Mouse (Mus musculus) adrenal gland, adult 18-20 months (tissue): ENCODE measurements around the gene Dock3. TPM values are rescaled to one million over a fixed set of nuclear protein-coding genes. Genes with fewer than 3 reads are reported as not detected.
"Not testable (repeated sequence)": the region's sequence is repeated elsewhere in the genome, so short reads cannot be mapped to it uniquely, and the experiment has no call there.

ENCODE experiments used
- DNase-seq, 2 experiments: peaks; one replicate each; pipeline ENCODE4 v3.0.0; 2021 to 2022; ENCODE audit warnings: low spot score in 2 of 2
- total RNA-seq, 2 experiments: library from RNA; stranded (reverse); gene quantifications; 1 replicate in 1 of 2; 2 replicates in 1 of 2; pipeline ENCODE4 v1.2.3; 2021

Gene Dock3
- total RNA-seq, 2 experiments from 2014 or later = 3.1 to 3.7 TPM

- no peak for DNase-seq
Observed at GRCm38 (mm10) chr9:107260429-107260828, 28.7 kb upstream of the Dock3 start.

- DNase-seq = no peak
Observed at GRCm38 (mm10) chr9:107259571-107259970, 27.9 kb upstream of the Dock3 start.

DNA sequence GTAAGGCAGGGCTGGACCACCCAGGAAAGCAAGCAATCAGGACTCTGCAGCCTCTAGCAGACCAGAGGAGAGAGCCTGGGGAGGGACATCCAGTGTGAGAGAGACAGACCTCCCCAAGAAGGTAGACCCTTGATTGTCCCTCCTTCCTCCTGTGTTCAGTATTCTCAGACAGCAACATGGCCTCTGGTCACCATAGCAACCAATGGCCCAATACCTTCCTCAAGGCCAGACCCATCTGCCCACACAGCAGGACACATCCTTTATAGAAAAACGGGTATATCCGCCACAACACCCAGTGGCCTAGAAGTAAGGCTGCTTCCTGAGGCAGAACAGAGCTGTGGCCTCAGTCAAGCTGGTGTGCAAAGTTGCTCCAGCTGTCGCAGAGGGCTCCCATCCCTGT is 23.9 kb upstream of the Dock3 start:
- no peak for DNase-seq

GRCm38 (mm10) chr9:107254925-107255324 is 23.2 kb upstream of the Dock3 start:
- no peak for DNase-seq

DNA sequence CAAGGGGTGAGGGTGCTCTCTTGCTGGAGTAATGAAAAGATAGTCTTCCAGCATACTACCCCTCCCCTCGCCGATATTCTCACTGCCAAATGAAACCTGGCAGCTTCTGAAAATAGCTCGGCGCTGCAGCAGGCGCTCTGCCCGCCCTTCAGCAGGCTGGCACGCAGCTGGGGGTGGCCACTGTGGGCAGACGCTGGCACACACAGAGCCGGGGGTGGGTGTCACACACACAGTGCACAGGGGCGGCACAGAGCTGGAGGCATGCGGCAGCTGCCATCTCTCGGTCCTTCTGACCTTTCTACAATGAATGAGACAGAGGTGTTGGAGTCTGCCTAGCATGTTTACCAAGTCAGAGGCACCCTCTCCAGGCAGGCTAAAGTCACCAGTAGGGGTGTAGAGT is 22.8 kb upstream of the Dock3 start:
- no peak for DNase-seq

- no peak for DNase-seq
Observed at GRCm38 (mm10) chr9:107252164-107252563, 20.5 kb upstream of the Dock3 start.

GRCm38 (mm10) chr9:107250416-107251337 is 19.0 kb upstream of the Dock3 start:
- no peak for DNase-seq

DNA sequence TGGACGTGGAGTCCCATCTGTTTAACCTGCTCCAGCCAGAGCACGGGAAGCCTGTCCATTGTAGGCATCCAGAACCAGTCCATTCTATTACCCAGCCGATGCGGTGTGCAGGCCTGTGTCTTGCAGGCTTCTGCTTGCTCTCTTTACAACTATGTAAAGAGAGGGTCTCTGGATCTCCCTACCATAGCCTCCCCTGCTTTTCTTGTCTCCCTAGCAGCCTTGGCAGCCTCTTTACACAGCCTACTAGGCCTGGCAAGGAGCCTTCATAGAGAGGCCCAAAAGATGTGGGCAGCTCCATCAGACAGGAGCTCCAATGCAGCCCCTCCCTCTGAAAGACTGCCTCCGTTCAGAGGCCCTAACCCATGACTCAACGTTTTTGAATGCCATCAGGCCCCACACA is 17.4 kb upstream of the Dock3 start:
- DNase-seq = no peak

DNA sequence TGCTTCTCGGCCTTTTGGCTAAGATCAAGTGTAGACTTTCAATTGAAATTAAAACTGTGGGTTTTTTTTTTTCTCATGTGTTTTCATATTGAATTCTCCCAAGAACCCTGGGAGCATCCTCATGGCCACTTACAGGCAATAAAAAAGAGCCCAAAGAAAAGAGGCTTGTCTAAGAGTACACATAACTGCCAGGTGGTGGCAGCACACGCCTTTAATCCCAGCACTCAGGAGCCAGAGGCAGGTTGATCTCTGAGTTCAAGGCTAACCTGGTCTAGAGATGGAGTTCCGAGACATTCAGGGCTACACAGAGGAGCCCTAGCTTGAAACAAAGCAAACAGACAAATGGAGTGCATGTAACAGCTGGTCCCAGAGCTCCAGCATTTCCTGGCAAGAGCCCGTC is 14.5 kb upstream of the Dock3 start:
- no peak for DNase-seq

- no peak for DNase-seq
Observed at GRCm38 (mm10) chr9:107245311-107245710, 13.6 kb upstream of the Dock3 start.

DNA sequence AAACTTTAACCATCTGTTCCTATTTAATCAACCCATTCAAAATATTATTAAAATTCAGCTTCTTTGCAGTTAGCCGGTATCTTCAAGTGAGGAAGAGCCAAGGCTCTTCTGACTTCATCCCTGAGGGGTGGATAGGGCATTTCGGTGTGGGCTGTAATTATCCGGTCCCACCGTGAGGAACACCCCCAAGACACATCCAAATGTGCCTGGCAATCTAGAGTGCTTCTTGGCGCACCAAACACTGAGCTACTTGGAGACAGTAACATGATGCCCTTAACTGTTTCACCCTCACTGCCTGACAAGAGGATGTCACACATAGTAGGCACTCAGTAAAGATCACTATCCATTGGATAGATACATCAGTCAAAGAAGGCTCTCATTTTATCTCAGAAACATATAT is 4.4 kb upstream of the Dock3 start:
- DNase-seq = no peak

DNA sequence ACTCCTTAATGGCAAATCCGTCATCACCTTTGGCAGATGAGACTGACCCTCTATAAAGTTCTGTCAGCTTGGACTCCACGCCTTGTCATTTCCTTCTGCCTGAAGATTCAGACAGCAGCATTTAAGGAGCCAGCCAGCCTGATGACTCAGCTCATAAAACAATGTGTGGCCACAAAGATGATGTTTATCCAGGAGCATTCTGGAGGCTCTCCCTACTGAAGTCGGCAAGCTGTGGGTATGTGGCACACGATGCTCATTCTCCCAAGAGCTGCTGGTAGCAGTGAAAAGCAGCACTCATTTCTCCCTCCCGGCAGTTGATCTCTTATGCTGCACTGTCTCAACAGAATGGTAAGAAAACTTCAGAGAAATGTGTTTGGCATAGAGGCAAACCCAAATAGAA is 3.6 kb upstream of the Dock3 start:
- DNase-seq = no peak

DNA sequence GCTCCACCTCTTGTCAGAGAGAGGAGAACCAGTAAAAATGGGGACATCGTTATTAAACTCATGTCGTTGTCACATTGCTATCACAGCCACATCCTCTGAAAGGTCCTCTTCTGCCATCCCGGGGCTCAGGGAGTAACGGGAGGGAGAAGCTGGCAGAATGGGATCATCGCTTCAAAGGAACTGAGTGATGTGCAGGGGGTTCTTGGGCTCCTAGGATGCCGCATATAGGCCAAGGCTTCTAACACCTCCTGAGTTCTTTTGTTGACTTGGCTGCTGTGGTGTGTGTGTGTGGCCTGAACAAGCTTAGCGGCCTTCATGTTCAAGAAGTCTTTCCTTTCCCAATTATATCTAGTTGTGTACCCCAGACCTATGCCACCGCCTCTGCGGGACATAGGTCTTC is 431 bp upstream of the Dock3 start:
- DNase-seq = no peak

GRCm38 (mm10) chr9:107230991-107231538 is 644 bp downstream of the Dock3 start:
- DNase-seq = peak; percentile 38 to 46

GRCm38 (mm10) chr9:107224597-107224996 is 7.1 kb downstream of the Dock3 start:
- no peak for DNase-seq

DNA sequence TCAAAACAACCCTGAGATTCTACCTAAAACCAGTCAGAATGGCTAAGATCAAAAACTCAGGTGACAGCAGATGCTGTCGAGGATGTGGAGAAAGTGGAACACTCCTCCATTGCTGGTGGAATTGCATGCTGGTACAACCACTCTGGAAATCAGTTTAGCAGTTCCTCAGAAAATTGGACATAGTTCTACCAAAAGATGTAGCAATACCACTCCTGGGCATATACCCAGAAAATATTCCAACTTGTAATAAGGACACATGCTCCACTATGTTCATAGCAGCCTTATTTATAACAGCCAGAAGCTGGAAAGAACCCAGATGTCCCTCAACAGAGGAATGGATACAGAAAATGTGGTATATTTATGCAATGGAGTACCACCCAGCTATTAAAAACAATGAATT is 56.9 kb downstream of the Dock3 start:
- DNase-seq = not testable (repeated sequence)

DNA sequence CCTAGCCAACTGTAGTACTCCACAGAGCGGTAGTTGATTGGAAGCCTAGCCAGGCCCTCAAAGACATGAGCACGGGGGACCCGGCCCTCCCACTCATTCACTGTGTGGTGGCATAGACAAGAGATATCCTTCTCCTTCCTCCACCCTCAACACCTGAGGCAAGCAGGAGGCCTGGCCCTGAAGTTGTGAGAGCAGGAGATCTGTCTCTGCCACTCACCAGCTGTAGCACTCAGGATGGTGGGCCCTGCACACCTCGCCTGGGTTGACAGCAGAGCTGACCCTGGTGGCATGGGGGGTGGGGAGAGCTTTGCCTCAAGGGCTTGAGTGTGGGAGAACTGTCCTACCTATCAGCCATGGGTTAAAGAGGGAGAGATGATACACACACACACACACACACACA is 65.9 kb downstream of the Dock3 start:
- DNase-seq = no peak

DNA sequence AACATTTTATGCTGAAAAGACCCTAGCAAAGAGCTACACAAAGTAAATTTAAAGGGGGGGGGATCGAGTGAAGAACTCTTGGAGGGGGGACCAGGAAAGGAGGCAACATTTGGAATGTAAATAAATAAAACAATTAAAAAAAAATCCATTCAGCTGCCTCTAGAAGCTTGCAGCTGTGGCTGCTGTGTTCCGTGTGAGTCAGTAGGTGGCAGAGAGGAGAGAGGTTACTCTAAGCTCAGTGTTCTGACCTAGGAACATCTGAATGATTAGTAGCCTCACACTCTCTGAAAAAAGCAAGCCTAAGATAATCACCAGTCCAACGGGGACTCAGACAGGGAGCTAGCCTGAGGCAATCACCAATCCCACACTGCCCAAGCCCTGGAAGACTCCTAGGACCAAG is 66.9 kb downstream of the Dock3 start:
- DNase-seq = no peak

DNA sequence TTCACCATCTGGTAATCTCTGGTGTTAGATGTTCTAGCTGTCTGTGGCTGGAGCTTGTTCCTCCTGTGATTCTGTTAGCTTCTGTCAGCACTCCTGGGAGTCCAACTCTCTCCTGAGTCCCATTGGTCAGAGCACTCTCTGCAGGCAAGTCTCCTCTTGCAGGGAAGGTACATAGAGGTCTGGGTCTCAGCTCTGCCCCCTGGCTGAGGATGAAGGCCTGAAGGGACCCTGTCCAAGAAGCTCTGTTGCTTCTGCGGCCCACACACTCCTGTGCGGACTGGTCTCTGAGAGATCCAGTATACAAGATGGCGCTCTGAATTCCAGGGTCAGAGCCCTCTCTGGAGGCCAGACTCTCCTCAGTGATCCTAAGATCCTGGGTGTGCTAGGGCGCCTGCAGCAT is 75.3 kb downstream of the Dock3 start:
- DNase-seq = not testable (repeated sequence)

GRCm38 (mm10) chr9:107112791-107113190 is 118.9 kb downstream of the Dock3 start:
- DNase-seq = no peak

DNA sequence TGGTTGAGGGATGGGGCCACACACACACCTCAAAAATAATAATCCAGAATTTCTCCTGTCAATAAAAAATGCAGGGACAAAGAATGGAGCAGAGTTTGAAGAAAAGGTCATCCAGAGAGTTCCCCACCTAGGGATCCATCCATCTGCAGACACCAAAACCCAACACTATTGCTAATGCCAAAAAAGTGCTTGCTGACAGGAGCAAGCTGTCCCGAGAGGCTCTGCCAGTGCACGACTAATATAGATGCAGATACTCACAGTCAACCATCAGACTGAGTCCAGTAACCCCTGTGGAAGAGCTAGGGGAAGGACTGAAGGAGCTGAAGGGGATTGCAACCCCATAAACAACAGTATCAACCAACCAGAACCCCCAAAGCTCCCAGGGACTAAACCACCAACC is 119.7 kb downstream of the Dock3 start:
- no peak for DNase-seq

GRCm38 (mm10) chr9:107099487-107099886 is 132.2 kb downstream of the Dock3 start:
- no peak for DNase-seq

DNA sequence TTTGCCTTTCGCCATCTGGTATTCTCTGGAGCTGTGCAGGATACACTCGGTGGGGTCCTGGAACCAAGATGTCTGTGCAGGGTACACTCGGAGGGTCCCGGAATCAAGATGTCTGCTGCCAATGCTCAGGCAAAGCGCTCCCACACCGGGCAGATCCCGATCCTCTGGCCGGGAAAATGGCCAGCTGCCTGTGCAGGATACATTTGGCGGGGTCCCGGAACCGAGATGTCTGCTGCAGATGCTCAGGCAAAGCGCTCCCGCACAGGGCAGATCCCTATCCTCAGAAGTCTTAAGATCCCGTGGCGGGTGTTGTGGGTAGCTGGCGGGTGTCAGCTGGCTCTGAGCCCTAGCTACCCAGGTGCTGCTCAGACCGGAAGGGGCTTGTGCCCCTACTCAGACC is 142.3 kb downstream of the Dock3 start:
- not testable (repeated sequence) for DNase-seq
